In genomic region chr5:82683437-82683836, GRCm38 (mm10) we compare ENCODE assay signal across 35 mouse cellular contexts.
"Had no signal": no experiment of that assay in that cellular context is flagged by ENCODE, and none has a peak within 500 bp of the region (broad histone marks: within the 10 kb centered on the region; RNA-seq: fewer than 3 reads in every experiment).

No protein-coding gene starts in this region.

- H3K27ac ChIP-seq: heart, embryonic 13.5 days; heart, embryonic 15.5 days; hindbrain, embryonic 10.5 days; hindbrain, embryonic 12.5 days; hindbrain, embryonic 13.5 days; hindbrain, embryonic 14.5 days; hindbrain, embryonic 15.5 days; hindbrain, postnatal 0 days; intestine, embryonic 15.5 days; kidney, embryonic 15.5 days; kidney, postnatal 0 days; layer of hippocampus, adult 2 months; left cerebral cortex, adult 2 months had no signal

- H3K9ac ChIP-seq: heart, embryonic 12.5 days; heart, embryonic 13.5 days; heart, embryonic 15.5 days; hindbrain, embryonic 12.5 days; hindbrain, embryonic 13.5 days; hindbrain, embryonic 14.5 days; hindbrain, embryonic 15.5 days; intestine, embryonic 15.5 days; kidney, embryonic 15.5 days had no signal

- H3K9me3 ChIP-seq: heart, embryonic 12.5 days; heart, embryonic 13.5 days; heart, embryonic 15.5 days; hindbrain, embryonic 10.5 days; hindbrain, embryonic 12.5 days; hindbrain, embryonic 13.5 days; hindbrain, embryonic 15.5 days; intestine, embryonic 15.5 days; kidney, embryonic 15.5 days had no signal

- ATAC-seq: hindbrain, embryonic 16.5 days; hindbrain, postnatal 0 days; inflammation-experienced regulatory T-cells, adult 6 months; intestine, embryonic 15.5 days; intestine, embryonic 16.5 days; intestine, postnatal 0 days had no signal

- H3K27me3 ChIP-seq: heart, embryonic 12.5 days; heart, embryonic 13.5 days; heart, embryonic 15.5 days; hindbrain, embryonic 12.5 days; hindbrain, embryonic 13.5 days; hindbrain, embryonic 15.5 days; intestine, embryonic 15.5 days; kidney, embryonic 15.5 days had no signal

- H3K36me3 ChIP-seq: heart, embryonic 12.5 days; heart, embryonic 13.5 days; heart, embryonic 15.5 days; hindbrain, embryonic 10.5 days; hindbrain, embryonic 12.5 days; hindbrain, embryonic 13.5 days; hindbrain, embryonic 15.5 days; intestine, embryonic 15.5 days; kidney, embryonic 15.5 days had no signal

- H3K4me3 ChIP-seq: heart, embryonic 12.5 days; heart, embryonic 13.5 days; heart, embryonic 15.5 days; hindbrain, embryonic 10.5 days; hindbrain, embryonic 12.5 days; hindbrain, embryonic 13.5 days; hindbrain, embryonic 15.5 days; intestine, embryonic 15.5 days; kidney, embryonic 15.5 days; layer of hippocampus, adult 2 months; left cerebral cortex, adult 2 months had no signal

- DNase-seq: heart, postnatal 10 days; heart, postnatal 14 days; heart, postnatal 36 days; heart, postnatal 4 days; kidney, adult 11 months; kidney, adult 18-20 months; kidney, adult 2 months; kidney, adult 8-10 months; kidney, adult 9 months; kidney, postnatal 10 days; kidney, postnatal 14 days; kidney, postnatal 25 days; kidney, postnatal 36 days; kidney, postnatal 4 days; layer of hippocampus, adult 9-11 months; layer of hippocampus, postnatal 36 days had no signal

- H3K4me1 ChIP-seq: heart, embryonic 12.5 days; heart, embryonic 13.5 days; heart, embryonic 15.5 days; hindbrain, embryonic 10.5 days; hindbrain, embryonic 12.5 days; hindbrain, embryonic 13.5 days; hindbrain, embryonic 15.5 days; intestine, embryonic 15.5 days; kidney, embryonic 15.5 days had no signal

- H3K4me2 ChIP-seq: heart, embryonic 11.5 days; heart, embryonic 12.5 days; heart, embryonic 13.5 days; heart, embryonic 15.5 days; hindbrain, embryonic 12.5 days; hindbrain, embryonic 13.5 days; hindbrain, embryonic 14.5 days; hindbrain, embryonic 15.5 days; intestine, embryonic 15.5 days; kidney, embryonic 15.5 days had no signal
